13 mouse cellular contexts compared by ENCODE assay signal in genomic region chr3:69186643-69187042, GRCm38 (mm10). TPM values are rescaled to one million over a fixed set of nuclear protein-coding genes. Genes with fewer than 3 reads are reported as not detected.
DNase-seq lines count a peak whose midpoint lies in the region; ATAC-seq and TF ChIP-seq lines count a peak whose summit lies in the region.
"Had no signal": no experiment of that assay in that cellular context is flagged by ENCODE, and none has a peak within 500 bp of the region (broad histone marks: within the 10 kb centered on the region; RNA-seq: fewer than 3 reads in every experiment).

No protein-coding gene starts in this region.

- no peaks in the 10 kb centered on the region for H3K36me3 ChIP-seq in heart, embryonic 14.5 days (ENCODE audit: control insufficient read depth, insufficient read depth, low read length)
- no peaks in the 10 kb centered on the region for H3K36me3 ChIP-seq in lung, embryonic 14.5 days (ENCODE audit: insufficient read depth)
- no peaks in the 10 kb centered on the region for H3K36me3 ChIP-seq in hindbrain, embryonic 13.5 days
- H3K36me3 ChIP-seq: limb, embryonic 10.5 days had no signal

- H3K4me1 ChIP-seq in heart, embryonic 14.5 days (ENCODE audit: control insufficient read depth in 2 of 2, insufficient read depth in 2 of 2, low read length in 2 of 2), result peaks cover 0 to 2% of the 10 kb centered on the region in 2 experiments; a peak in 1 of 4 replicates
- no peaks in the 10 kb centered on the region for H3K4me1 ChIP-seq in lung, embryonic 14.5 days (ENCODE audit: insufficient read depth)
- H3K4me1 ChIP-seq in lung, adult 2 months (ENCODE audit: control insufficient read depth, insufficient read depth, low read length), result no peaks in the 10 kb centered on the region
- no peaks in the 10 kb centered on the region for H3K4me1 ChIP-seq in hindbrain, embryonic 13.5 days (replicated peaks)
- H3K4me1 ChIP-seq: limb, embryonic 10.5 days had no signal

- H3K27ac ChIP-seq in heart, embryonic 14.5 days (replicated peaks in 1 of 2; ENCODE audit: control insufficient read depth in 1 of 2, insufficient read depth in 1 of 2, low read depth in 2 of 2, low read length in 2 of 2), result no peak overlapping the region
- H3K27ac ChIP-seq in lung, embryonic 14.5 days (ENCODE audit: low read depth), result no peak overlapping the region
- H3K27ac ChIP-seq in hindbrain, embryonic 13.5 days, result no peak overlapping the region
- H3K27ac ChIP-seq: limb, embryonic 10.5 days; macrophage had no signal

- TF ChIP-seq POLR2A in lung, adult 2 months (IDR thresholded peaks at IDR 0.05; ENCODE audit: borderline replicate concordance, extremely low read depth, low read depth, low read length), result no peak

- no peak overlapping the region for H3K9ac ChIP-seq in heart, embryonic 14.5 days (ENCODE audit: low read length)
- H3K9ac ChIP-seq in lung, embryonic 14.5 days, result no peak overlapping the region
- no peak overlapping the region for H3K9ac ChIP-seq in hindbrain, embryonic 13.5 days

- no peak overlapping the region for H3K4me2 ChIP-seq in heart, embryonic 14.5 days (ENCODE audit: low read length)
- no peak overlapping the region for H3K4me2 ChIP-seq in lung, embryonic 14.5 days
- H3K4me2 ChIP-seq in hindbrain, embryonic 13.5 days, result no peak overlapping the region

- TF ChIP-seq CTCF in lung, embryonic 14.5 days (IDR thresholded peaks at IDR 0.05; ENCODE audit: low read depth), result no peak
- no peak for TF ChIP-seq CTCF in lung, adult 2 months (IDR thresholded peaks at IDR 0.05; ENCODE audit: insufficient read depth, low read length)

- no peaks in the 10 kb centered on the region for H3K27me3 ChIP-seq in heart, embryonic 14.5 days (ENCODE audit: control insufficient read depth, insufficient read depth, low read length)
- H3K27me3 ChIP-seq in lung, embryonic 14.5 days (ENCODE audit: insufficient read depth, low read length), result no peaks in the 10 kb centered on the region
- no peaks in the 10 kb centered on the region for H3K27me3 ChIP-seq in hindbrain, embryonic 13.5 days

- DNase-seq in heart, adult 11 months, result no peak
- DNase-seq in lung, embryonic 14.5 days, result peak; percentile 37
- DNase-seq in lung, adult 2 months, result no peak
- peak; percentile 8 to 15 for DNase-seq in frontal cortex, postnatal 14 days (ENCODE audit: low spot score in 2 of 2)
- peak; percentile 21 for DNase-seq in right cerebral cortex, adult 18-20 months
- no peak for DNase-seq in retina, embryonic 14.5 days (ENCODE audit: low spot score)
- DNase-seq: adrenal gland, postnatal 14 days; cerebellum, adult 8-10 months had no signal

- H3K9me3 ChIP-seq in heart, embryonic 14.5 days (ENCODE audit: control insufficient read depth, low read length), result no peaks in the 10 kb centered on the region
- no peaks in the 10 kb centered on the region for H3K9me3 ChIP-seq in lung, embryonic 14.5 days (ENCODE audit: low read depth, low read length)
- no peaks in the 10 kb centered on the region for H3K9me3 ChIP-seq in hindbrain, embryonic 13.5 days
- H3K9me3 ChIP-seq: limb, embryonic 10.5 days had no signal

- no peak overlapping the region for H3K4me3 ChIP-seq in heart, embryonic 14.5 days (ENCODE audit: control insufficient read depth in 1 of 2, insufficient read depth in 1 of 2, low read depth in 1 of 2, low read length in 2 of 2)
- no peak overlapping the region for H3K4me3 ChIP-seq in lung, embryonic 14.5 days (ENCODE audit: low read depth, low read length)
- H3K4me3 ChIP-seq in lung, adult 2 months (replicated peaks; ENCODE audit: extremely low read depth, low read depth, low read length), result no peak overlapping the region
- H3K4me3 ChIP-seq in hindbrain, embryonic 13.5 days, result no peak overlapping the region
- H3K4me3 ChIP-seq: limb, embryonic 10.5 days had no signal

- peak; percentile 56; the same call in 1 of the 2 replicates for ATAC-seq in heart, embryonic 14.5 days (ENCODE audit: insufficient number of reproducible peaks, insufficient read depth, low FRiP score, low read depth)
- ATAC-seq in lung, embryonic 14.5 days (ENCODE audit: insufficient read depth), result peak; percentile 52; the same call in 1 of the 2 replicates
- ATAC-seq in hindbrain, embryonic 13.5 days (ENCODE audit: low FRiP score), result no peak

- WGBS in heart, embryonic 14.5 days, result 58% methylated on average over 16 of the region's 16 CpGs
- 73% methylated on average over 16 of the region's 16 CpGs for WGBS in lung, embryonic 14.5 days
- WGBS in lung, adult 2 months, result 75% methylated on average over 16 of the region's 16 CpGs
- WGBS in hindbrain, embryonic 13.5 days, result 76% methylated on average over 16 of the region's 16 CpGs

RNA-seq across cellular contexts. Expression of gene Arl14, which starts 35.6 kb away (rescaled TPM):
- polyA plus RNA-seq in heart, embryonic 14.5 days (2014; fragmentation: Nextera tagmentation; extraction: Ambion mirVana), result not detected in 2 replicates
- 1.7 and 1.8 TPM in 2 replicates for polyA plus RNA-seq in lung, embryonic 14.5 days (2014; fragmentation: Nextera tagmentation; extraction: Ambion mirVana)
- not detected in 2 replicates for polyA plus RNA-seq in lung, adult 2 months (2012; rRNA removed)
- not detected in 2 replicates for polyA plus RNA-seq in hindbrain, embryonic 13.5 days (2015; fragmentation: Nextera tagmentation; extraction: Ambion mirVana)
- polyA plus RNA-seq: limb, embryonic 10.5 days; macrophage; testis, adult 2 months had no signal

RNA-seq across cellular contexts. Expression of gene Kpna4, which starts 59.7 kb away (rescaled TPM):
- 27.2 and 31.2 TPM in 2 replicates for polyA plus RNA-seq in heart, embryonic 14.5 days (2014; fragmentation: Nextera tagmentation; extraction: Ambion mirVana)
- 41.2 and 43.3 TPM in 2 replicates for polyA plus RNA-seq in lung, embryonic 14.5 days (2014; fragmentation: Nextera tagmentation; extraction: Ambion mirVana)
- polyA plus RNA-seq in lung, adult 2 months (2012; rRNA removed), result 10.1 and 13.1 TPM in 2 replicates
- 34.6 and 37.7 TPM in 2 replicates for polyA plus RNA-seq in hindbrain, embryonic 13.5 days (2015; fragmentation: Nextera tagmentation; extraction: Ambion mirVana)

Comparison
In these comparisons a context has a peak if more than half of its experiments do, and no peak if none do; other contexts are left out.
1. DNase-seq: peak in lung, embryonic 14.5 days (single experiment), frontal cortex, postnatal 14 days (2 of 2) and right cerebral cortex, adult 18-20 months (single experiment); none in heart, adult 11 months (single experiment), lung, adult 2 months (single experiment) and retina, embryonic 14.5 days (single experiment).